Mouse (Mus musculus) left cerebral cortex, adult 8-10 months (tissue): ENCODE data around the gene Cldnd2. TPM values are rescaled to one million over a fixed set of nuclear protein-coding genes. Genes with fewer than 3 reads are reported as not detected.
"Not testable (repeated sequence)": the region's sequence is repeated elsewhere in the genome, so short reads cannot be mapped to it uniquely, and the experiment has no call there.

Experiments
- DNase-seq, 2 experiments: peaks; one replicate each; pipeline ENCODE4 v3.0.0; 2022; ENCODE audit warnings: low spot score in 2 of 2
- total RNA-seq, 4 experiments: library from RNA; stranded (reverse); gene quantifications; 2 replicates each; pipeline ENCODE4 v1.2.4; 2022

Cldnd2 gene
- not detected for total RNA-seq

GRCm38 (mm10) chr7:43440482-43440881 lies at the start of gene Cldnd2:
Gene Cldnd2 (plus strand): TSS chr7:43440782.
- no peak for DNase-seq

- DNase-seq = no peak
These were observed 48.0 kb upstream of the Cldnd2 start for GRCm38 (mm10) chr7:43392349-43393121.

GRCm38 (mm10) chr7:43399501-43399900 lies 41.1 kb upstream of the Cldnd2 start:
- no peak for DNase-seq

- DNase-seq = no peak
These were observed 37.9 kb upstream of the Cldnd2 start for GRCm38 (mm10) chr7:43402718-43403117.

- no peak for DNase-seq
These were observed 33.0 kb upstream of the Cldnd2 start for GRCm38 (mm10) chr7:43407573-43407972.

- DNase-seq = no peak
These were observed 32.4 kb upstream of the Cldnd2 start, which contains the start of gene Siglecg for GRCm38 (mm10) chr7:43408131-43408553. Gene Siglecg (plus strand): TSS chr7:43408204.

GRCm38 (mm10) chr7:43409084-43409483 lies 31.5 kb upstream of the Cldnd2 start:
- no peak for DNase-seq

GRCm38 (mm10) chr7:43411724-43412123 lies 28.9 kb upstream of the Cldnd2 start:
- DNase-seq = not testable (repeated sequence)

GRCm38 (mm10) chr7:43417298-43417697 lies 23.3 kb upstream of the Cldnd2 start:
- no peak for DNase-seq

- peak; percentile 46 to 87 for DNase-seq
These were observed 17.5 kb upstream of the Cldnd2 start for GRCm38 (mm10) chr7:43422995-43423617.

- no peak for DNase-seq
These were observed 16.5 kb upstream of the Cldnd2 start for GRCm38 (mm10) chr7:43423991-43424625.

- DNase-seq = no peak
These were observed 13.2 kb upstream of the Cldnd2 start, which contains the start of gene Lim2 for GRCm38 (mm10) chr7:43427406-43427805. Gene Lim2 (plus strand): TSS chr7:43427670.

- no peak for DNase-seq
These were observed 11.1 kb upstream of the Cldnd2 start for GRCm38 (mm10) chr7:43429500-43429899.

- DNase-seq = no peak
These were observed 7.7 kb upstream of the Cldnd2 start for GRCm38 (mm10) chr7:43432891-43433290.

- DNase-seq = no peak
These were observed 5.9 kb upstream of the Cldnd2 start for GRCm38 (mm10) chr7:43434676-43435075.

GRCm38 (mm10) chr7:43436341-43437255 lies 4.0 kb upstream of the Cldnd2 start, which contains the start of gene Nkg7:
Gene Nkg7 (plus strand): TSS chr7:43437073.
- DNase-seq = no peak

- DNase-seq = no peak
These were observed 2.0 kb upstream of the Cldnd2 start for GRCm38 (mm10) chr7:43438611-43439010.

- no peak for DNase-seq
These were observed 489 bp downstream of the Cldnd2 start for GRCm38 (mm10) chr7:43441071-43441470.

- no peak for DNase-seq
These were observed 2.1 kb downstream of the Cldnd2 start for GRCm38 (mm10) chr7:43442684-43443083.

- DNase-seq = peak; percentile 54 to 59
These were observed 2.7 kb downstream of the Cldnd2 start for GRCm38 (mm10) chr7:43443126-43443916.
